Mouse (Mus musculus) spleen, adult 2 months (tissue): Measurements from ENCODE around the gene Trmt112.

Experiments used
- CTCF ChIP-seq: fragments of 200-500 bp; IDR thresholded peaks from 2 replicates; pipeline ENCODE4 v1.5.1; 2011; ENCODE audit warnings: mild to moderate bottlenecking, inconsistent platforms; ENCODE audit not compliant: insufficient read depth, insufficient read length, insufficient replicate concordance; ENCODE audit errors: extremely low read depth
- POLR2A ChIP-seq: fragments of 200-500 bp; IDR thresholded peaks from 2 replicates; pipeline ENCODE4 v1.6.1; 2011; ENCODE audit warnings: low read depth, low read length, inconsistent platforms

DNA sequence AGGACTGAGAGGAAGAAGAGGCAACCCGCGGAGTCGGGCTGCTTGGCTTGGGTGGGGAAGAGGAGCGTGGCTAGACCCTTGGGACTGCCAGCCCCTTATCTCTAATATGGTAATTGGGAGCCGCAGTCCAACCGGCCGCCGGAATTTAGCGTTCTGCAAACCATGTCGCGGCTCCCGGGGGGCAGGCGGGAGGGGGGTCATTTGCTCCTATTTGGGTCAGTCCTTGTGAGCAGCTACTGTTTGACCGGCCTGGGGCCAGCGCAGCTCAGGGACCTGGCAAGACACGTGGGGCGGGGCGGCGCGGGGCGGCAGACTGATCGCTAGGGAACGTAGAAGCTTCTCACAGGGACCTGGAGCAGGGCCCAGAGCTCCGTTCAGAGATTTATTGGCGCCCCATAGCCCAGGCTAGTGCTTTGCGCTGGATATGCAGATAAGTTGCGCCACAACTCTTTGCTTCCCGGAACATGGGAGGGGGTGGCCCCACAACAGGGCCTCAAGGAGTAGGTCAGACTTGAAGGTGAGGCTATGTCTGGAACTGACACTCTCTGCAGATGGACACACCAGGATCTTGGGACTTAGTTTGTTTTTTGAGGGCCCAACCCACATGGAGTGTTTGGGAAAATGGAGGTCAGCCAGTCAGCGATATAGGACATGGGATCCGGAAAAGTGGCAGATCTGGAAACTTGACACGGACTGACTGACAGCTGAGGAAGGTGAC lies 42.7 kb downstream of the Trmt112 start:
- TF ChIP-seq POLR2A (no peak), CTCF (no peak)
